Mouse (Mus musculus) neutrophil, adult 5-6 weeks (primary cell): ENCODE data around the gene Kcnip1. TPM values are rescaled to one million over a fixed set of nuclear protein-coding genes. Genes with fewer than 3 reads are reported as not detected.
A peak's percentile ranks its signal among the peaks of the same experiment; 100 is the strongest.

Experiments used
- ATAC-seq: fragments of 151-379, 151-347 bp; 2 replicates; pipeline ENCODE4 v1.8.0; 2017; ENCODE audit warnings: mild to moderate bottlenecking, moderate TSS enrichment; ENCODE audit not compliant: insufficient number of reproducible peaks, poor library complexity, low FRiP score, severe bottlenecking; ENCODE audit errors: extremely low read depth
- total RNA-seq: library from RNA; stranded (forward); fragments of 200-1000 nt; gene quantifications from 2 replicates; pipeline ENCODE4 v1.2.3, GENCODE M21; 2017

The Kcnip1 gene
- total RNA-seq, 1 experiment from 2014 or later = not detected

GRCm38 (mm10) chr11:33944786-33945328 lies 48.1 kb downstream of the Kcnip1 start:
- ATAC-seq = no peak

GRCm38 (mm10) chr11:33944067-33944785 lies 48.7 kb downstream of the Kcnip1 start:
- no peak for ATAC-seq

GRCm38 (mm10) chr11:33943565-33943964 lies 49.4 kb downstream of the Kcnip1 start:
- no peak for ATAC-seq

GRCm38 (mm10) chr11:33939456-33940113 lies 53.4 kb downstream of the Kcnip1 start:
- no peak for ATAC-seq

- ATAC-seq = 0 out of 2 replicates have a peak, but pooled peaks have one; percentile 15
These were observed 54.2 kb downstream of the Kcnip1 start for GRCm38 (mm10) chr11:33938561-33939274.

GRCm38 (mm10) chr11:33937641-33938040 lies 55.3 kb downstream of the Kcnip1 start:
- no peak for ATAC-seq

GRCm38 (mm10) chr11:33934286-33934685 lies 58.7 kb downstream of the Kcnip1 start:
- no peak for ATAC-seq

GRCm38 (mm10) chr11:33932386-33933111 lies 60.4 kb downstream of the Kcnip1 start:
- no peak for ATAC-seq

GRCm38 (mm10) chr11:33931836-33932385 lies 61.0 kb downstream of the Kcnip1 start:
- ATAC-seq = peak; percentile 72

- ATAC-seq = no peak
These were observed 63.5 kb downstream of the Kcnip1 start for GRCm38 (mm10) chr11:33929412-33929811.

GRCm38 (mm10) chr11:33928658-33929057 lies 64.3 kb downstream of the Kcnip1 start:
- ATAC-seq = no peak

GRCm38 (mm10) chr11:33927836-33928235 lies 65.1 kb downstream of the Kcnip1 start:
- ATAC-seq = no peak

GRCm38 (mm10) chr11:33927321-33927720 lies 65.6 kb downstream of the Kcnip1 start:
- no peak for ATAC-seq

- no peak for ATAC-seq
These were observed 66.4 kb downstream of the Kcnip1 start for GRCm38 (mm10) chr11:33926551-33926950.

GRCm38 (mm10) chr11:33925778-33926177 lies 67.2 kb downstream of the Kcnip1 start:
- no peak for ATAC-seq

- no peak for ATAC-seq
These were observed 69.9 kb downstream of the Kcnip1 start for GRCm38 (mm10) chr11:33923031-33923430.

GRCm38 (mm10) chr11:33921451-33921850 lies 71.5 kb downstream of the Kcnip1 start:
- no peak for ATAC-seq

GRCm38 (mm10) chr11:33919826-33920225 lies 73.1 kb downstream of the Kcnip1 start:
- ATAC-seq = no peak

GRCm38 (mm10) chr11:33918424-33918823 lies 74.5 kb downstream of the Kcnip1 start:
- no peak for ATAC-seq
